Mouse (Mus musculus): ENCODE data around the gene Avp. TPM values are rescaled to one million over a fixed set of nuclear protein-coding genes. Genes with fewer than 3 reads are reported as not detected.
"Not testable (repeated sequence)": the region's sequence is repeated elsewhere in the genome, so short reads cannot be mapped to it uniquely, and the experiment has no call there.

Gene Avp
- polyA plus RNA-seq, 1 experiment from 2014 or later, result not detected

- Histone ChIP-seq H3K36me3 (replicated peaks) (peaks cover 27% of the 10 kb centered on the region), H3K27ac (no peak overlapping the region), H3K27me3 (peaks cover 13% of the 10 kb centered on the region), H3K4me2 (no peak overlapping the region), H3K4me3 (replicated peaks) (no peak overlapping the region), H3K9me3 (no peaks in the 10 kb centered on the region), H3K9ac (no peak overlapping the region), H3K4me1 (peaks cover 6% of the 10 kb centered on the region; the same call in 1 of the 2 replicates)
- no peak for ATAC-seq (ENCODE audit: low FRiP score)
- 88% methylated on average over 2 of the region's 2 CpGs for WGBS
Observed at GRCm38 (mm10) chr2:130588373-130588772, 6.0 kb upstream of the Avp start.

DNA sequence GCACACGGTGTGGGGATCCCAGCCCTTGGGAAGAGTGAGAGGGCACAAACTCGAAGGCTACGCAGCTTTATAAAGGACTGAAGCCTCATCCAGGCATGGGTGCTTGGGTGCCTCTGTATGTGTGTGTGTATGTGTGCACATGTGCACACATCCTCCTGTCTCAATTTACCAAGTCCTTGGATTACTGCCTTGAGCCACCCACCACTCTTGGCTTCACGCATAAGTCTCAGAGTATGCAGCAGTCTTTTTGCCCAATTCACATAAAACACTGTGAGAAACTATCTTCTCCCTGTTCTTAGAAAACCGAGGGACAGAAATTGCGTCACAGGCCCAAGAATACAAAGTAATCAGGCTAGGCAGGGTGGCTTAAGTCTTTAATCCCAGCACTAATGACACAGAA lies 3.7 kb upstream of the Avp start:
- peaks cover 11% of the 10 kb centered on the region for H3K36me3 ChIP-seq (replicated peaks)
- peaks cover 36% of the 10 kb centered on the region for H3K27me3 ChIP-seq
- ATAC-seq (ENCODE audit: low FRiP score), result no peak
- H3K9ac ChIP-seq, result no peak overlapping the region
- no peak overlapping the region for H3K4me3 ChIP-seq (replicated peaks)
- no peak overlapping the region for H3K27ac ChIP-seq
- WGBS, result 84% methylated on average over 6 of the region's 6 CpGs
- H3K9me3 ChIP-seq, result no peaks in the 10 kb centered on the region
- peaks cover 8% of the 10 kb centered on the region; the same call in 1 of the 2 replicates for H3K4me1 ChIP-seq
- no peak overlapping the region for H3K4me2 ChIP-seq

- Histone ChIP-seq H3K27ac (no peak overlapping the region), H3K27me3 (peaks cover 56% of the 10 kb centered on the region), H3K4me1 (peaks cover 17% of the 10 kb centered on the region), H3K4me3 (replicated peaks) (no peak overlapping the region), H3K36me3 (replicated peaks) (no peaks in the 10 kb centered on the region), H3K9ac (no peak overlapping the region), H3K9me3 (no peaks in the 10 kb centered on the region), H3K4me2 (no peak overlapping the region)
- WGBS, result 79% methylated on average over 10 of the region's 10 CpGs
- no peak for ATAC-seq (ENCODE audit: low FRiP score)
Observed at GRCm38 (mm10) chr2:130583902-130584560, 1.7 kb upstream of the Avp start.

GRCm38 (mm10) chr2:130581201-130581600 lies 1.2 kb downstream of the Avp start:
- H3K4me3 ChIP-seq (replicated peaks), result peak overlapping the region; percentile 34
- H3K4me1 ChIP-seq, result peaks cover 28% of the 10 kb centered on the region
- H3K9me3 ChIP-seq, result no peaks in the 10 kb centered on the region
- under 1% methylated on average over 16 of the region's 16 CpGs for WGBS
- H3K27ac ChIP-seq, result no peak overlapping the region
- H3K9ac ChIP-seq, result no peak overlapping the region
- peaks cover 84% of the 10 kb centered on the region for H3K27me3 ChIP-seq
- no peaks in the 10 kb centered on the region for H3K36me3 ChIP-seq (replicated peaks)
- no peak for ATAC-seq (ENCODE audit: low FRiP score)
- H3K4me2 ChIP-seq, result peak overlapping the region; percentile 48

DNA sequence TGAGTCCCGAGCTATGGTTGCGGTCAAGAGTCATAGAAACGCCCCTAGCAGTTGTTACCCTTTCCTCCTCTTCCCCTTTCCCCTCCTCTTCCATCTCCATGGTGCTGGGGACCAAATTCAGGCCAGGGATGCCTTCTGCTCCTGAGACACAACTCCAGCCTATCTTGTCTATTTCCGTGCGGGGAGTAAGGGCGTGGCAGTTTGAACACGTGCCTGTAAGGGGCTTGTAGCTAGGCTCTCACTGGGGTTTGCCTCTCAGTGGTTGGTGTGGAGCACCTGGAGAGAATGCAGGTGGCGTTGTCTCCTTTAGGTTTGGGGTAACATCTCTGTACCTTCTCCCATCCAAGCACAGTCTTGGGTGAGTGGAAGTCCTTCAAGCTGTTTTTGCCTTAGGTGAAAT lies 2.6 kb downstream of the Avp start:
- 11% methylated on average over 8 of the region's 8 CpGs for WGBS
- Histone ChIP-seq H3K27ac (no peak overlapping the region), H3K9ac (no peak overlapping the region), H3K27me3 (peaks cover 99% of the 10 kb centered on the region), H3K4me3 (replicated peaks) (no peak overlapping the region), H3K9me3 (no peaks in the 10 kb centered on the region), H3K4me2 (no peak overlapping the region), H3K36me3 (replicated peaks) (no peaks in the 10 kb centered on the region), H3K4me1 (peaks cover 29% of the 10 kb centered on the region)
- ATAC-seq (ENCODE audit: low FRiP score), result no peak

GRCm38 (mm10) chr2:130578148-130578547 lies 4.2 kb downstream of the Avp start:
- Histone ChIP-seq H3K4me1 (peaks cover 29% of the 10 kb centered on the region), H3K4me2 (no peak overlapping the region), H3K27me3 (peaks cover 93% of the 10 kb centered on the region), H3K4me3 (replicated peaks) (no peak overlapping the region), H3K36me3 (replicated peaks) (no peaks in the 10 kb centered on the region), H3K9ac (no peak overlapping the region), H3K9me3 (no peaks in the 10 kb centered on the region), H3K27ac (no peak overlapping the region)
- WGBS, result 4% methylated on average over 11 of the region's 11 CpGs
- ATAC-seq (ENCODE audit: low FRiP score), result no peak

DNA sequence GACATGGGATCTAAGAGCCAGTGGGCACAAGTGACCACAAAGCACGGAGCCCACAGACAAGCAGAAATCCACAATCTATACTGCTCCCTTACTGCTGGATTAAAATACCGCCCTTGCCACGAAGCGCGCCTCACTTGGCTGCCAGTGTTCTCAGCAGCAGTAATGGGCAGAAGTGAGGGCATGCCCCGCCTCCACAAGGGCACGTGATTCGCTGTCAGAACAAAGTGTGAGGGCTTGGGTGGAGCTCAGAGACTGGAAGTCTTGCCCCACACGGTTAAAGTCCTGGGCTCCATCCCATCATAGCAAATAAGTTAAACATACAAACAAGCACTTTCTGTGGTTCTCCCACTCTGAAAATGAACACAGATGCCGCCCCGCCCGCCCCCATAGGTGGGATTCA lies 4.7 kb downstream of the Avp start:
- H3K9ac ChIP-seq, result no peak overlapping the region
- H3K27ac ChIP-seq, result no peak overlapping the region
- peaks cover 29% of the 10 kb centered on the region for H3K4me1 ChIP-seq
- peaks cover 88% of the 10 kb centered on the region for H3K27me3 ChIP-seq
- 4% methylated on average over 12 of the region's 12 CpGs for WGBS
- H3K4me2 ChIP-seq, result peak overlapping the region; percentile 50; the same call in 1 of the 2 replicates
- H3K36me3 ChIP-seq (replicated peaks), result no peaks in the 10 kb centered on the region
- no peaks in the 10 kb centered on the region for H3K9me3 ChIP-seq
- H3K4me3 ChIP-seq (replicated peaks), result 0 out of 2 replicates have a peak overlapping the region, but pooled peaks have one; percentile 16
- ATAC-seq (ENCODE audit: low FRiP score), result 0 out of 2 replicates have a peak, but pooled peaks have one; percentile 28

- no peak overlapping the region for H3K27ac ChIP-seq
- no peaks in the 10 kb centered on the region for H3K36me3 ChIP-seq (replicated peaks)
- 5% methylated on average over 9 of the region's 9 CpGs for WGBS
- peak overlapping the region; percentile 50; the same call in 1 of the 2 replicates for H3K4me2 ChIP-seq
- H3K9ac ChIP-seq, result no peak overlapping the region
- 0 out of 2 replicates have a peak overlapping the region, but pooled peaks have one; percentile 8 for H3K4me3 ChIP-seq (replicated peaks)
- H3K27me3 ChIP-seq, result peaks cover 82% of the 10 kb centered on the region
- no peaks in the 10 kb centered on the region for H3K9me3 ChIP-seq
- peaks cover 29% of the 10 kb centered on the region for H3K4me1 ChIP-seq
- no peak for ATAC-seq (ENCODE audit: low FRiP score)
Observed at GRCm38 (mm10) chr2:130577021-130577420, 5.3 kb downstream of the Avp start.

GRCm38 (mm10) chr2:130576564-130576963 lies 5.8 kb downstream of the Avp start:
- ATAC-seq (ENCODE audit: low FRiP score); H3K27ac ChIP-seq; H3K9me3 ChIP-seq; H3K36me3 ChIP-seq (replicated peaks): not testable (repeated sequence)
- peaks cover 77% of the 10 kb centered on the region for H3K27me3 ChIP-seq
- peaks cover 29% of the 10 kb centered on the region for H3K4me1 ChIP-seq
- H3K4me2 ChIP-seq, result peak overlapping the region; percentile 50
- H3K4me3 ChIP-seq (replicated peaks), result peak overlapping the region; percentile 30
- 0 out of 2 replicates have a peak overlapping the region, but pooled peaks have one; percentile 21 for H3K9ac ChIP-seq
- 1% methylated on average over 32 of the region's 32 CpGs for WGBS

DNA sequence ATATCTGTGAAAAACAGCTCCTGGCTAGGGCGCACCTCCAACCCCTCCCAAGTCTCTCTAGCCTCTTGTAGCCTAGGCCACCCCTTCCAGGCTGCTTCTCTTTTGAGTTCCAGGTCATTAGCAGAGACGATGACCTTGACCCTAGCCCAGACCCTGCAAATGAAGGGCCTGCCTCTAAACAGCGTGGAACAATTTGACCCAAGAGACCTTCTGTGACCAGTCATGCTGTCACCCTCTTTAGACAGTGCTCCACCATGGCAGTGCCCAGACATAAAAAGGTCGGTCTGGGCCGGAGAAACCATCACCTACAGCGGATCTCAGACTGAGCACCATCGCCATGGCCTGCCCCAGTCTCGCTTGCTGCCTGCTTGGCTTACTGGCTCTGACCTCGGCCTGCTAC lies 6.5 kb downstream of the Avp start, which contains the start of gene Oxt:
Oxt (plus strand) TSS at position 301 of the 400 bp plus-strand sequence.
- ATAC-seq (ENCODE audit: low FRiP score), result 0 out of 2 replicates have a peak, but pooled peaks have one; percentile 36
- 40% methylated on average over 9 of the region's 9 CpGs for WGBS
- peaks cover 26% of the 10 kb centered on the region for H3K4me1 ChIP-seq
- H3K27ac ChIP-seq, result no peak within 1 kb of the TSS
- peak within 1 kb of the TSS; percentile 30 for H3K4me3 ChIP-seq (replicated peaks)
- 0 out of 2 replicates have a peak within 1 kb of the TSS, but pooled peaks have one; percentile 21 for H3K9ac ChIP-seq
- H3K9me3 ChIP-seq, result no peaks in the 10 kb centered on the region
- H3K27me3 ChIP-seq, result peaks cover 70% of the 10 kb centered on the region
- no peaks in the 10 kb centered on the region for H3K36me3 ChIP-seq (replicated peaks)
- H3K4me2 ChIP-seq, result peak within 1 kb of the TSS; percentile 50

GRCm38 (mm10) chr2:130574960-130575359 lies 7.4 kb downstream of the Avp start:
- no peaks in the 10 kb centered on the region for H3K9me3 ChIP-seq
- 76% methylated on average over 5 of the region's 5 CpGs for WGBS

DNA sequence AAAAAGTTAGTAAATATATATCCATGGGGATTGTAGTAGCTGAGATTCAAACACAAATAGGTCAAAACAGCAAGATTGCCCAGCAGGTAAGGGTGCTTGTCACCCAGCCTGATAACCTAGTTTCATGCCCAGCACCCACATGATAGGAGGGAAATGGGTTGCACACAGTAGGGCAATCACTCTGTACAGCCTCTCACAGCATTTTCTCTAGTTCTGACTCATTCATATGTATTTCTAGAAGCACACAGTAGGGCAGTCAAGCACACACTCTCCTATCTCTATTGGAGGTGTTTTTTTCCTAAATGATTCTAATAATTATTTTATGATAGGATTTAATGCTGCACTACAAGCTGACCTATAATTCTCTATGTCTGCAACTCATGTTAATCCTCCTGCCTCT lies 12.4 kb downstream of the Avp start:
- peaks cover 11% of the 10 kb centered on the region for H3K27me3 ChIP-seq
- no peaks in the 10 kb centered on the region for H3K9me3 ChIP-seq
- H3K4me2 ChIP-seq, result no peak overlapping the region
- no peak overlapping the region for H3K4me3 ChIP-seq (replicated peaks)
- peaks cover 18% of the 10 kb centered on the region for H3K36me3 ChIP-seq (replicated peaks)
- H3K27ac ChIP-seq, result no peak overlapping the region
- H3K9ac ChIP-seq, result no peak overlapping the region
- no peak for ATAC-seq (ENCODE audit: low FRiP score)
- H3K4me1 ChIP-seq, result peaks cover 3% of the 10 kb centered on the region

More at GRCm38 (mm10) chr2:130574960-130575359, 7.4 kb downstream of the Avp start:
- peaks cover 16% of the 10 kb centered on the region for H3K4me1 ChIP-seq
- no peak overlapping the region for H3K4me3 ChIP-seq (replicated peaks)
- no peak overlapping the region for H3K27ac ChIP-seq
- peaks cover 61% of the 10 kb centered on the region for H3K27me3 ChIP-seq
- no peaks in the 10 kb centered on the region for H3K36me3 ChIP-seq (replicated peaks)
- H3K4me2 ChIP-seq, result no peak overlapping the region
- no peak overlapping the region for H3K9ac ChIP-seq
- no peak for ATAC-seq (ENCODE audit: low FRiP score)

DNA sequence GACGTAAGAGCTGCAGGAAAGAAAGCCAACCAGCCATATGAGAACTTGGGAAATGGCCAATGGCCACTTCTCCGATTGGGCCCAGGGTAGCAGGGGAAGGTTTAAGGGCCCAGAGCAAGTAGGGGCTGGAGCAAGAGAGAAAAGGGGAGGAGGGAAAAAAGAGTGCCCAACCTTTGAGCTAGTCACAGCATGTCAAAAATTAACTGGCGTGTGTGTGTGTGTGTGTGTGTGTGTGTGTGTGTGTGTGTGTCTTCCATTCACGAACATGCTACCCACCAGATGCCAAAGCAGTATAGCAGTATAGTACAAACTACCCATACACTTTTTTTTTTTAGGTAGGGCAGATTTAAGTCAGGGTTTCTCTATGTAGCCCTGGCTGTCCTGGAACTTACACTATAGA lies 13.4 kb downstream of the Avp start:
- Histone ChIP-seq H3K4me3 (replicated peaks) (no peak overlapping the region), H3K9me3 (no peaks in the 10 kb centered on the region), H3K27me3 (0 out of 2 replicates have a peak, but pooled peaks cover 3% of the 10 kb centered on the region), H3K4me1 (peaks cover 12% of the 10 kb centered on the region), H3K4me2 (no peak overlapping the region), H3K9ac (no peak overlapping the region), H3K36me3 (replicated peaks) (peaks cover 18% of the 10 kb centered on the region), H3K27ac (no peak overlapping the region)
- no peak for ATAC-seq (ENCODE audit: low FRiP score)
- WGBS, result 91% methylated on average over 4 of the region's 4 CpGs

Data from forebrain, embryonic 12.5 days (tissue).